Mouse (Mus musculus): ENCODE data around the gene Tnfsf10. TPM values are rescaled to one million over a fixed set of nuclear protein-coding genes. Genes with fewer than 3 reads are reported as not detected.

The Tnfsf10 gene
- total and polyA plus RNA-seq, 2 experiments from 2014 or later: 0.38 to 0.76 TPM

GRCm38 (mm10) chr3:27371725-27372650, 55.2 kb downstream of the Tnfsf10 start:
- H3K27me3 ChIP-seq (ENCODE audit: insufficient read depth, low read length): peaks cover 52% of the 10 kb centered on the region
- no peak overlapping the region for H3K27ac ChIP-seq (ENCODE audit: low read depth, low read length)
- DNase-seq (peak; percentile 24), ATAC-seq (peak; percentile 68)
- H3K9ac ChIP-seq: 0 out of 2 replicates have a peak overlapping the region, but pooled peaks have one; percentile 31
- WGBS: 2% methylated on average over 76 of the region's 77 CpGs
- H3K4me3 ChIP-seq (ENCODE audit: low read depth, low read length): peak overlapping the region; percentile 46
- no peaks in the 10 kb centered on the region for H3K36me3 ChIP-seq (ENCODE audit: insufficient read depth)
- no peak for TF ChIP-seq CTCF (IDR thresholded peaks at IDR 0.05; ENCODE audit: low read depth)
- no peaks in the 10 kb centered on the region for H3K9me3 ChIP-seq (ENCODE audit: low read length)
- H3K4me1 ChIP-seq (ENCODE audit: insufficient read depth): 0 out of 2 replicates have a peak, but pooled peaks cover 7% of the 10 kb centered on the region
- peak overlapping the region; percentile 96 for H3K4me2 ChIP-seq (ENCODE audit: low read depth)

- no peaks in the 10 kb centered on the region for H3K9me3 ChIP-seq (ENCODE audit: low read length)
- H3K4me1 ChIP-seq (ENCODE audit: insufficient read depth): 0 out of 2 replicates have a peak, but pooled peaks cover 7% of the 10 kb centered on the region
- DNase-seq: no peak
- H3K36me3 ChIP-seq (ENCODE audit: insufficient read depth): no peaks in the 10 kb centered on the region
- H3K27me3 ChIP-seq (ENCODE audit: insufficient read depth, low read length): peaks cover 42% of the 10 kb centered on the region
- no peak overlapping the region for H3K4me3 ChIP-seq (ENCODE audit: low read depth, low read length)
- H3K9ac ChIP-seq: no peak overlapping the region
- no peak overlapping the region for H3K27ac ChIP-seq (ENCODE audit: low read depth, low read length)
- no peak for ATAC-seq
- H3K4me2 ChIP-seq (ENCODE audit: low read depth): no peak overlapping the region
- no peak for TF ChIP-seq CTCF (IDR thresholded peaks at IDR 0.05; ENCODE audit: low read depth)
- WGBS: 72% methylated on average over 9 of the region's 9 CpGs
These were observed 57.6 kb downstream of the Tnfsf10 start for GRCm38 (mm10) chr3:27374396-27374795.

GRCm38 (mm10) chr3:27377935-27378334, 61.1 kb downstream of the Tnfsf10 start:
- no peak overlapping the region for H3K27ac ChIP-seq (ENCODE audit: low read depth, low read length)
- no peak for ATAC-seq
- no peaks in the 10 kb centered on the region for H3K9me3 ChIP-seq (ENCODE audit: low read length)
- H3K4me2 ChIP-seq (ENCODE audit: low read depth): no peak overlapping the region
- DNase-seq: no peak
- no peaks in the 10 kb centered on the region for H3K36me3 ChIP-seq (ENCODE audit: insufficient read depth)
- no peak overlapping the region for H3K9ac ChIP-seq
- H3K4me3 ChIP-seq (ENCODE audit: low read depth, low read length): no peak overlapping the region
- 73% methylated on average over 4 of the region's 4 CpGs for WGBS
- TF ChIP-seq CTCF (IDR thresholded peaks at IDR 0.05; ENCODE audit: low read depth): no peak
- no peaks in the 10 kb centered on the region for H3K4me1 ChIP-seq (ENCODE audit: insufficient read depth)
- H3K27me3 ChIP-seq (ENCODE audit: insufficient read depth, low read length): peaks cover 8% of the 10 kb centered on the region; the same call in 1 of the 2 replicates

GRCm38 (mm10) chr3:27384836-27385235, 68.0 kb downstream of the Tnfsf10 start:
- Histone ChIP-seq H3K9me3 (ENCODE audit: low read length) (no peaks in the 10 kb centered on the region), H3K4me1 (ENCODE audit: insufficient read depth) (no peaks in the 10 kb centered on the region), H3K4me3 (ENCODE audit: low read depth, low read length) (no peak overlapping the region), H3K4me2 (ENCODE audit: low read depth) (no peak overlapping the region), H3K36me3 (ENCODE audit: insufficient read depth) (no peaks in the 10 kb centered on the region), H3K27me3 (ENCODE audit: insufficient read depth, low read length) (no peaks in the 10 kb centered on the region), H3K9ac (no peak overlapping the region), H3K27ac (ENCODE audit: low read depth, low read length) (no peak overlapping the region)
- ATAC-seq (no peak), DNase-seq (no peak)
- 65% methylated on average over 3 of the region's 3 CpGs for WGBS
- TF ChIP-seq CTCF (IDR thresholded peaks at IDR 0.05; ENCODE audit: low read depth): no peak

- ATAC-seq: no peak
- no peak for DNase-seq
- 100% methylated on average over 1 of the region's 1 CpGs for WGBS
- Histone ChIP-seq H3K9me3 (ENCODE audit: low read length) (no peaks in the 10 kb centered on the region), H3K4me2 (ENCODE audit: low read depth) (no peak overlapping the region), H3K27ac (ENCODE audit: low read depth, low read length) (no peak overlapping the region), H3K27me3 (ENCODE audit: insufficient read depth, low read length) (no peaks in the 10 kb centered on the region), H3K36me3 (ENCODE audit: insufficient read depth) (no peaks in the 10 kb centered on the region), H3K4me3 (ENCODE audit: low read depth, low read length) (no peak overlapping the region), H3K9ac (no peak overlapping the region), H3K4me1 (ENCODE audit: insufficient read depth) (no peaks in the 10 kb centered on the region)
- no peak for TF ChIP-seq CTCF (IDR thresholded peaks at IDR 0.05; ENCODE audit: low read depth)
These were observed 73.1 kb downstream of the Tnfsf10 start for GRCm38 (mm10) chr3:27389923-27390322.

Other genes starting within 250 kb of the Tnfsf10 start
- 5.3 and 5.5 TPM in 2 replicates for gene Ect2, start 163.2 kb upstream of the Tnfsf10 start, total RNA-seq (2014; rRNA removed)
- gene Ect2, start 163.2 kb upstream of the Tnfsf10 start, polyA plus RNA-seq (2015; fragmentation: Nextera tagmentation; extraction: Ambion mirVana): 3.5 and 4.7 TPM in 2 replicates
- gene Nceh1, start 134.1 kb upstream of the Tnfsf10 start, total RNA-seq (2014; rRNA removed): 18.6 and 22.7 TPM in 2 replicates
- gene Nceh1, start 134.1 kb upstream of the Tnfsf10 start, polyA plus RNA-seq (2015; fragmentation: Nextera tagmentation; extraction: Ambion mirVana): 17.4 and 27.9 TPM in 2 replicates
- 0.23 and 0.33 TPM in 2 replicates for gene Ghsr, start 54.3 kb downstream of the Tnfsf10 start, total RNA-seq (2014; rRNA removed)
- 0.04 and 0.15 TPM in 2 replicates for gene Ghsr, start 54.3 kb downstream of the Tnfsf10 start, polyA plus RNA-seq (2015; fragmentation: Nextera tagmentation; extraction: Ambion mirVana)